Mouse (Mus musculus): ENCODE data around the gene Klhl22. TPM values are rescaled to one million over a fixed set of nuclear protein-coding genes. Genes with fewer than 3 reads are reported as not detected.

The Klhl22 gene
- polyA plus RNA-seq, 1 experiment from 2014 or later, result 47.5 TPM

DNA sequence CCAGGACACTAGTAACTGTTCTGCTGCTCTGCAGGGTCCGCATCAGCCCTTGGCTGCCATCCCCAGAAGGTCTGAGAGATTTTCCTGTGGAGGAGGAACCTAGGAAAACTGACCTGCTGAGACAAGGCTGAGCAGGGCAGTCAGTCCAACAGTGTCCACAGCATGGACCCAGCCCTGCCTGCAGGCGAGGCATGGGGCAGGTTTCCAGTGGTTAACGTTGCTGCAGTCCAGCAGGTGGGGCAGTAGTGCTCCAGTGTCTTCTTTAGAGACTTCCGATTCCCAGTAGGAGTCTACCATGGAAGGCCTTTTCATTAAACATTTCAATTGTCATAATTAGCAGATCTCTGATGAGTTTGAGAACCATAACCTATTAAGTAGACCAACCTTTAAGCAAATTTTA is 16.1 kb upstream of the Klhl22 start:
- Histone ChIP-seq H3K4me3 (ENCODE audit: low read depth, low read length) (no peak overlapping the region), H3K9ac (ENCODE audit: low read depth, low read length) (no peak overlapping the region), H3K27ac (ENCODE audit: low read depth, low read length) (no peak overlapping the region), H3K36me3 (ENCODE audit: control insufficient read depth, insufficient read depth, low read length) (no peaks in the 10 kb centered on the region), H3K9me3 (ENCODE audit: control insufficient read depth, low read length) (no peaks in the 10 kb centered on the region), H3K27me3 (replicated peaks; ENCODE audit: control insufficient read depth, insufficient read depth, low read length) (no peaks in the 10 kb centered on the region), H3K4me1 (replicated peaks; ENCODE audit: control insufficient read depth, insufficient read depth, low read length) (no peaks in the 10 kb centered on the region), H3K4me2 (no peak overlapping the region)
- 52% methylated on average over 4 of the region's 4 CpGs for WGBS
- DNase-seq (ENCODE audit: low spot score), result no peak
- ATAC-seq (replicated peaks; ENCODE audit: low FRiP score), result no peak

DNA sequence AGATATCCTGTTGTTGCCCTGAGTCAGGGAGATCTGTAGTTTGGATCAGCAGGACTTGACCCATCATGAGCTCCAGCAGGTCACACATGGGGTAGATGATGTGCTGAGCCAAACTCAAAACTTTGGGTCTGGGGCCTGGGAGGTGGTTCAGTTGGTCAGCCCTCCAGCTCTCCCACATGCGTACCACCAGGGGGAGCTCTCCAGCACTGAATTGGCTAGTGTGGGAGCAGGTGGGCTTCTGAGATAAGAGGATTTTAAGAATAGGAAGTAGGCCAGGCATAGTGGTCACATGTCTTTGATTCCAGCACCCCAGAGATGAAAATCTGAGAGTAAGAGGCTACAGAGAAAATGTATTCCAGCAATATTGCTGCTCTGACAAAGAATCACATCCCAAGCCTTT is 14.9 kb upstream of the Klhl22 start:
- DNase-seq (ENCODE audit: low spot score), result peak; percentile 56
- WGBS, result 6% methylated on average over 1 of the region's 1 CpGs

GRCm38 (mm10) chr16:17745067-17745466 is 14.4 kb upstream of the Klhl22 start:
- Histone ChIP-seq H3K36me3 (ENCODE audit: control insufficient read depth, insufficient read depth, low read length) (no peaks in the 10 kb centered on the region), H3K9ac (ENCODE audit: low read depth, low read length) (no peak overlapping the region), H3K27me3 (replicated peaks; ENCODE audit: control insufficient read depth, insufficient read depth, low read length) (no peaks in the 10 kb centered on the region), H3K9me3 (ENCODE audit: control insufficient read depth, low read length) (no peaks in the 10 kb centered on the region), H3K4me2 (no peak overlapping the region), H3K27ac (ENCODE audit: low read depth, low read length) (no peak overlapping the region), H3K4me1 (replicated peaks; ENCODE audit: control insufficient read depth, insufficient read depth, low read length) (no peaks in the 10 kb centered on the region), H3K4me3 (ENCODE audit: low read depth, low read length) (no peak overlapping the region)
- DNase-seq (ENCODE audit: low spot score) (no peak), ATAC-seq (replicated peaks; ENCODE audit: low FRiP score) (no peak)
- 87% methylated on average over 2 of the region's 2 CpGs for WGBS

More for the DNA sequence above, 14.9 kb upstream of the Klhl22 start:
- no peaks in the 10 kb centered on the region for H3K36me3 ChIP-seq (ENCODE audit: control insufficient read depth, insufficient read depth, low read length)
- no peaks in the 10 kb centered on the region for H3K4me1 ChIP-seq (replicated peaks; ENCODE audit: control insufficient read depth, insufficient read depth, low read length)
- H3K4me3 ChIP-seq (ENCODE audit: low read depth, low read length), result no peak overlapping the region
- no peak overlapping the region for H3K27ac ChIP-seq (ENCODE audit: low read depth, low read length)
- H3K4me2 ChIP-seq, result no peak overlapping the region
- ATAC-seq (replicated peaks; ENCODE audit: low FRiP score), result peak; percentile 39; the same call in 1 of the 2 replicates
- no peaks in the 10 kb centered on the region for H3K27me3 ChIP-seq (replicated peaks; ENCODE audit: control insufficient read depth, insufficient read depth, low read length)
- no peaks in the 10 kb centered on the region for H3K9me3 ChIP-seq (ENCODE audit: control insufficient read depth, low read length)
- no peak overlapping the region for H3K9ac ChIP-seq (ENCODE audit: low read depth, low read length)

- Histone ChIP-seq H3K9me3 (ENCODE audit: control insufficient read depth, low read length) (no peaks in the 10 kb centered on the region), H3K36me3 (ENCODE audit: control insufficient read depth, insufficient read depth, low read length) (no peaks in the 10 kb centered on the region), H3K27ac (ENCODE audit: low read depth, low read length) (no peak overlapping the region), H3K9ac (ENCODE audit: low read depth, low read length) (no peak overlapping the region), H3K27me3 (replicated peaks; ENCODE audit: control insufficient read depth, insufficient read depth, low read length) (no peaks in the 10 kb centered on the region), H3K4me3 (ENCODE audit: low read depth, low read length) (no peak overlapping the region), H3K4me1 (replicated peaks; ENCODE audit: control insufficient read depth, insufficient read depth, low read length) (no peaks in the 10 kb centered on the region), H3K4me2 (no peak overlapping the region)
- no peak for ATAC-seq (replicated peaks; ENCODE audit: low FRiP score)
- no peak for DNase-seq (ENCODE audit: low spot score)
- 26% methylated on average over 3 of the region's 3 CpGs for WGBS
Observed at GRCm38 (mm10) chr16:17753001-17753400, 6.4 kb upstream of the Klhl22 start.

- WGBS, result 38% methylated on average over 1 of the region's 1 CpGs
- Histone ChIP-seq H3K27me3 (replicated peaks; ENCODE audit: control insufficient read depth, insufficient read depth, low read length) (no peaks in the 10 kb centered on the region), H3K9ac (ENCODE audit: low read depth, low read length) (no peak overlapping the region), H3K4me3 (ENCODE audit: low read depth, low read length) (no peak overlapping the region), H3K4me1 (replicated peaks; ENCODE audit: control insufficient read depth, insufficient read depth, low read length) (0 out of 2 replicates have a peak, but pooled peaks cover under 1% of the 10 kb centered on the region), H3K4me2 (no peak overlapping the region), H3K9me3 (ENCODE audit: control insufficient read depth, low read length) (no peaks in the 10 kb centered on the region), H3K27ac (ENCODE audit: low read depth, low read length) (no peak overlapping the region), H3K36me3 (ENCODE audit: control insufficient read depth, insufficient read depth, low read length) (no peaks in the 10 kb centered on the region)
- DNase-seq (ENCODE audit: low spot score) (no peak), ATAC-seq (replicated peaks; ENCODE audit: low FRiP score) (no peak)
Observed at GRCm38 (mm10) chr16:17753686-17754085, 5.7 kb upstream of the Klhl22 start.

- H3K4me1 ChIP-seq (replicated peaks; ENCODE audit: control insufficient read depth, insufficient read depth, low read length), result peaks cover 23% of the 10 kb centered on the region
- H3K4me3 ChIP-seq (ENCODE audit: low read depth, low read length), result no peak overlapping the region
- no peak overlapping the region for H3K27ac ChIP-seq (ENCODE audit: low read depth, low read length)
- H3K36me3 ChIP-seq (ENCODE audit: control insufficient read depth, insufficient read depth, low read length), result no peaks in the 10 kb centered on the region
- no peak overlapping the region for H3K4me2 ChIP-seq
- no peaks in the 10 kb centered on the region for H3K9me3 ChIP-seq (ENCODE audit: control insufficient read depth, low read length)
- no peaks in the 10 kb centered on the region for H3K27me3 ChIP-seq (replicated peaks; ENCODE audit: control insufficient read depth, insufficient read depth, low read length)
- no peak overlapping the region for H3K9ac ChIP-seq (ENCODE audit: low read depth, low read length)
- no peak for DNase-seq (ENCODE audit: low spot score)
- 91% methylated on average over 1 of the region's 1 CpGs for WGBS
- no peak for ATAC-seq (replicated peaks; ENCODE audit: low FRiP score)
Observed at GRCm38 (mm10) chr16:17757756-17758155, 1.7 kb upstream of the Klhl22 start.

DNA sequence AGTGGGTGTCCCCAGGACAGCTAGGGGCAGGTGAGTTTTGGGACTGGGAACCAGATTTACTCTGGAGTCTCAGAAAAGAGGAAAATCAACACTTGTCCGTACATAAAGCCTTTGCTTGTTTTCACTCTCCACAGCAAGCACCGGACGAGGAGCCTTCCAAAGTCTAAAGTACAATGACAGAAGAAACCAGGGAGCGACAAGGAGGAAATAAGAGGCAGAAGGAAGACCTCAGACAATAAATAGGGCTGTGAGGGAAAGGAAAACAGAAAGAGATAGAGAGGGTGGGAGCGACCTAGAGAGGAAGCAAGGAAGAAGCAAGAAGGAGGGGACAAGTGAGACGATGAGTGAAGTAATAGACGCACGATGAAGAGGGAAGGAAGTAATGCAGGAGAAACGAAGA is 516 bp upstream of the Klhl22 start:
- peaks cover 28% of the 10 kb centered on the region for H3K4me1 ChIP-seq (replicated peaks; ENCODE audit: control insufficient read depth, insufficient read depth, low read length)
- DNase-seq (ENCODE audit: low spot score) (no peak), ATAC-seq (replicated peaks; ENCODE audit: low FRiP score) (no peak)
- H3K27ac ChIP-seq (ENCODE audit: low read depth, low read length), result no peak overlapping the region
- peak overlapping the region; percentile 97 for H3K4me2 ChIP-seq
- peak overlapping the region; percentile 82 for H3K9ac ChIP-seq (ENCODE audit: low read depth, low read length)
- H3K4me3 ChIP-seq (ENCODE audit: low read depth, low read length), result peak overlapping the region; percentile 71
- WGBS, result 36% methylated on average over 9 of the region's 9 CpGs
- no peaks in the 10 kb centered on the region for H3K27me3 ChIP-seq (replicated peaks; ENCODE audit: control insufficient read depth, insufficient read depth, low read length)
- no peaks in the 10 kb centered on the region for H3K9me3 ChIP-seq (ENCODE audit: control insufficient read depth, low read length)
- no peaks in the 10 kb centered on the region for H3K36me3 ChIP-seq (ENCODE audit: control insufficient read depth, insufficient read depth, low read length)

GRCm38 (mm10) chr16:17759813-17760321 is 449 bp downstream of the Klhl22 start:
- peak; percentile 70 for DNase-seq (ENCODE audit: low spot score)
- Histone ChIP-seq H3K36me3 (ENCODE audit: control insufficient read depth, insufficient read depth, low read length) (no peaks in the 10 kb centered on the region), H3K27me3 (replicated peaks; ENCODE audit: control insufficient read depth, insufficient read depth, low read length) (no peaks in the 10 kb centered on the region), H3K4me1 (replicated peaks; ENCODE audit: control insufficient read depth, insufficient read depth, low read length) (peaks cover 33% of the 10 kb centered on the region), H3K4me2 (peak overlapping the region; percentile 97), H3K4me3 (ENCODE audit: low read depth, low read length) (peak overlapping the region; percentile 71), H3K27ac (ENCODE audit: low read depth, low read length) (peak overlapping the region; percentile 66), H3K9ac (ENCODE audit: low read depth, low read length) (peak overlapping the region; percentile 82), H3K9me3 (ENCODE audit: control insufficient read depth, low read length) (no peaks in the 10 kb centered on the region)
- ATAC-seq (replicated peaks; ENCODE audit: low FRiP score), result peak; percentile 41
- 2% methylated on average over 43 of the region's 54 CpGs for WGBS

DNA sequence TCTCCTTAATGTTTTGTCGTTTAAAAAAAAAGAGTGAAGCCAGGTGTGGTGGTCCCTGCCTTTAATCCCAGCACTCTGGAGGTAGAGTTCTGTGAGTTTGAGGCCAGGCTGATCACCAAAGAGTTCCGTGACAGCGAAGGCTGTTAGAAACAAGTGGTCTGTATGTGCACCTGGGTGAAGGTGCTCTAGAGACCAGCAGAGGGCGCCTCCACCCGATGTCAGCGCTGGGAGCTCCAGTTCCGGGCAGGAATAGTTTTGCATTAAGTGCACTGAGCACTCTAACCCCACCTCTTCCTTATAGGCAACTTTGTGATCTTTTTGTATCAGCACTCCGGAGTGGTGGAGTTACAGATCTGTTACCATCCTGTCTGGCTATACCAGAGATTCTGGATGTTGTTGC is 1.2 kb downstream of the Klhl22 start:
- H3K4me3 ChIP-seq (ENCODE audit: low read depth, low read length), result peak overlapping the region; percentile 71
- ATAC-seq (replicated peaks; ENCODE audit: low FRiP score) (peak; percentile 74), DNase-seq (ENCODE audit: low spot score) (peak; percentile 53)
- peak overlapping the region; percentile 82 for H3K27ac ChIP-seq (ENCODE audit: low read depth, low read length)
- H3K9ac ChIP-seq (ENCODE audit: low read depth, low read length), result peak overlapping the region; percentile 82
- H3K9me3 ChIP-seq (ENCODE audit: control insufficient read depth, low read length), result no peaks in the 10 kb centered on the region
- H3K27me3 ChIP-seq (replicated peaks; ENCODE audit: control insufficient read depth, insufficient read depth, low read length), result no peaks in the 10 kb centered on the region
- peak overlapping the region; percentile 97 for H3K4me2 ChIP-seq
- 23% methylated on average over 8 of the region's 8 CpGs for WGBS
- peaks cover 33% of the 10 kb centered on the region for H3K4me1 ChIP-seq (replicated peaks; ENCODE audit: control insufficient read depth, insufficient read depth, low read length)
- no peaks in the 10 kb centered on the region; the same call in 1 of the 2 replicates for H3K36me3 ChIP-seq (ENCODE audit: control insufficient read depth, insufficient read depth, low read length)

Data from liver, embryonic 11.5 days (tissue).